Mouse (Mus musculus): ENCODE measurements around the gene Ccdc88c.

Ccdc88c gene

DNA sequence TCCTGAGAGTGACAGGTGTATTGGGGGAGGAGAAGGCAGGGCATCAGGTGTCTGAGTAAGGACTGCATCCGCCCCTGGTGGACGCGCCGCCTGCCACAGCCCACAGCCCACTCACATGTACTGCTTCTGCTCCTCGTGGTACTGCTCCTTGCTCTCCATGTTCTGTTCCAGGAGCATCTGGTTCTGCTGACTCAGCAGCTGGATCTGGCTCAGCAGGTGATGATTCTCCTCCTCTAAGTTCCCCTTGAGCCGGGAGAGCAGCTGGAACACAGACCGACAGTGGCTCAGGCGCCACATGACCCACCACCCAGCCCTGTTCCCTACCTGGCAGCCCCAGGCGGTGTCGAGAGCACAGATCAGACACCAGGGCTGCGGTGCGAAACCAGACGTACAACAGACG, 97.2 kb downstream of the Ccdc88c start:
- no peak for ATAC-seq (ENCODE audit: low TSS enrichment)

DNA sequence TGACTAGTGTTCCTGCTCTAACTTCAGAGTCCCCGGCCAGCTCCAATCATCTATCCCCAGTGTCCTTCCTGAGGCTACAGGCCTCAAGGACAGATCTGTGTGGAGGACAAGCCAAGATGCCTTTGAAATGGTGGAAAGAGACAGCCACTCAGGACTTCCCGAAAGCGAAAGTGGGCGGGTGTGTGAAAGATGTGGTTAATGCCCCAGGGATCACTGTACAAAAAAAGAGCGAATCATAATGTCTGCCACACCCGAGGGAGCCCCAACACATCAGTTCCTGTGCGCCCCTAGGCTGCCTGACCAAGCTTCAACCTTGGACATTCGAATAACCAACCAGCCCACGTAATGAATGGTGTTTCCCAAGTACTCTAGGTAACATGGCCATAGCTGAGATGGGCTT, 100.6 kb downstream of the Ccdc88c start:
- no peak for ATAC-seq (ENCODE audit: low TSS enrichment)

DNA sequence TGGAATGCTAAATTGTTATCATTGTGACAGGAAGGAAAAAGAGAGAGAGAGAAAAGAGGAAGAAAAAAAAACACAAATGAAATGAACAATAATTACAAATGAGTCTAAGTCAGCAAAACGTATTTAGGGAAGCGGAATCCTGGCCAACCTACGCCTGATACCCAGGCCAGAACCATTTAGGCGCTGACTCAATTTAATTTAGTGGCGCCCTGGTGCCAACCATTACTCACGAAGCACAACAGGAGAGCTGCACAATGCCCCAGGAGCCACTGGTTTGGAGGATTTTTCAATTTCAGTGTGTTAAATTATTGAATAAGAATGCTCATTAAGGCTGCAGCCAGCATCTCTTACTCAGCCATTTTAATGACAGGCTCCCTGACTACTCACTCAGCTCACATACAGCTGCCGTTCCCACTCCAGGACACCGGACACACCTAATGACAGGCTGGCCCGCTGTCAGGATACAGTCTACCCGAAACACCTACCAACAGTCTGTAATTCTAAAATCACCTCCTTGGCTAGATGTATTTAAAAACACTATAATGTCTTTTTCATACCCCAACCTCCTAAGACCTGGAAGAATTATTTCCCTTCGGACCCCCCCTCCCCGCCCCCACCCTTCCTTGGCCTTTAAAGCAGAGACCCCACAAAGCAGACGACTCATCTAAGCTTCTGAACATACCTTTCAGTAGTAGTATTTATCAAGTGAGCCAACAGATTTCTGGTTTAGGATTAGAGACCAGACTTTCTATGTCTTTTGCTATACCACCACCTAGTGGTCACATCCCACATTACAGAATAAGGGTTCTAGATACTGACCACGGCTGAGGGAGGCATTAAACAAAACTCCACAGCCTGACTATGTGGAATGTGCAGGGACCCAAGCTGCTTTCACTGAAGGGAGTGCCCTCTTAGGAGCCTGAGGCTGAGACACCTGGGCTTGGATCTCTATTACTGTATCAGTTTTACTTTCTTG, 102.9 kb downstream of the Ccdc88c start:
- ATAC-seq (ENCODE audit: low TSS enrichment), result peak; percentile 74

DNA sequence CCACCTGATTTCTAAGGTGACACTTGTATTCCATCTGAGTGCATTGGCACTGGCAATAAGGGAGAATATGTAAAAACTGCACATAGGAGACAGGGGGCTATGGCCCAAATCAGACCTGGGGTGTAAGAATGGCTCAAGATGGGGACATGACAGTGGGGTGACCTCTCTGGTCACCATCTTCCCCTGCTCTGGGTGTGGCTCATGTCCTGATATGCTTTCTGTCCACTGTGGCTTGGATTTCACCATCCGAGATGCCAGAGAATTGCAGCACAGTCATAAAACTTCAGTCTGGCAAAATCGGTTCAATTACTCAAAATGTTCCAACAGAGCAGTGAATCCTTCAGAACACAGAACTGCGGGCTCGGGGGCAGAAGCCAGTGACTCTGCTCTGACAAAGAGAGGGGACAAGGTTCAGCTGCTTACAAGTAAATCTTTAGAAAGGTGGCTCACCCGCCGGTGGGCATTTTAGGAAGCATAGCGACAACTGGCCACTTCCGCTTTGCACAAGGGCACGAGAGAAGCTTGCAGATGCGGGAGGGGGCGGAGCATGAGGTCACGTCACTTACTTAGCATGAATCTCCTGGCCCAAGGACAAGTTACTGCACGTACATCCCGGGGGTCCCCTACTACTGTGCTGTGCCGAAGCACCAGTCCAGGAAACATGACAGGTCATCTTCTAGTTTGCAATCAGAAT, 104.1 kb downstream of the Ccdc88c start:
- no peak for ATAC-seq (ENCODE audit: low TSS enrichment)

DNA sequence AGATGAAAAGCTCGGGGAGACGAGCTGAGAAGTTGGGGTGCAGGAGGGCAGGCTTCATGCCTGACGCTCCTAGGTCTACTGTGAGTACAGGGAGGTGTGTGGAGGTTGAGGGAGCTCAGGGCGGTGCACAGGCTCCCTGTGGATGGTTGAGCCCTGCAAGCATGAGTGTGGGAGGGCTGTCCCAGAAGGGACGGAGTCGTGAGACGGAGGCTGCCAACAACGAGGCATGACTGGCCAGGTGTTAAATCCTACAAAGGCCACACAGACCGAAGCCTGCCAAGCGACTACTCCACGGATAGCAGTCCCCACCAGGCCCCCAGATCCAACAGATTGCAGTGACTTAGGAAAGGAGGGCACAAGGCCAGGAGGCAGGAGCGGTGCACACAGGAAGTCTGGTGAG, 118.1 kb downstream of the Ccdc88c start:
- peak; percentile 79 for ATAC-seq (ENCODE audit: low TSS enrichment)

DNA sequence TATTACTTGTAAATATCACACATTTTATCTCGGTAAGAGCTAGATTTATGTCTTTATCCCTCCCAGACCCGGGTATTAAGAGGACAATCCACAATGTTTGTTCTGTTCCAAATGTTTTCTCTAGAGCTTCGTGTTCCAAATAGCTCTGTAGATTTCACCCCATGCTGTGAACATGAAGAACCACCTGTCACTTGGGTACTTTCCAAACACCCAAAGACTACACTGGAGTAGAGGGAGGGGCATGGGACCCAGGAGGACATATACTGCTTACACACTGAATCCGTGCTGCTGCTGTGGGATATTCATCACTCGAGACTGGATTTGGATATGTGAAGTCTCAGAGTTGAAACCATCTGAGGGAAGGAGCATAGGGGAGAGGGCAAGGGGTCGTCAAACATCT, 119.1 kb downstream of the Ccdc88c start:
- no peak for ATAC-seq (ENCODE audit: low TSS enrichment)

DNA sequence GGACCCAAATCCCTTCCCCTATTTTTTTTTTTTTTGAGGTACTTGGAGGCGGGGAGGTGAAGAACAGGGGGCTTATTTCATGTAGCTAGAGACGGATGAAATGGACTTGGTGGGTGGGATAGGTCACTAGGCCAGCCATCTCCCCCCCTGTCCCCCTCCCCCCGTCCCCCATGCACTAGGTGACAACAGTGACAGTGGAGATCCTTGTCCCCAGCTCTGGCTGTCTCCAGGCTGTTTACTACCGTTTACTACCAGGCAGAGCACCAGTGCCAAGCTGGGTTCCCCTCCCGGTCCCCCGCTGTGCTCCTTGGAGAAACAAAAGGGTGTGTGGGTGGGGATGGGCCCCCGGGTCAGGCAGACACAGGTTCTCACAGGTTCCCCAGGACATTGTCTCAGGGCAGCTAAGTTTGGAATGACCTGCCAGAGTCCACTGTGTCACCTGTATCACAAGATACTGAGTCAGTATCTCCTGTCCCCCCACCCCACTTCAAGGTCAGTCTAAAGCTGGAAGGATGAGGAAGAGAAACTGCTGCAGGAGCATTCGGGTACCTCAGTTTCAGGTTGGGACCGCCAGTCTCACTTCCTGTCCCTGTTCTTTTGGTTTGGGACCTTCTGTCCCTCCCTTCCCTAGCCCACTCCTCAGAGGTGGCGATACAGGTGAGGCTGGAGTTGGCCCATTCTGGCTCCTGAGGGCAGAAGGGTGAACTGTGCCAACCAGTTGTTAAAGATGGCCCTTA, 120.4 kb downstream of the Ccdc88c start:
- ATAC-seq (ENCODE audit: low TSS enrichment), result no peak

DNA sequence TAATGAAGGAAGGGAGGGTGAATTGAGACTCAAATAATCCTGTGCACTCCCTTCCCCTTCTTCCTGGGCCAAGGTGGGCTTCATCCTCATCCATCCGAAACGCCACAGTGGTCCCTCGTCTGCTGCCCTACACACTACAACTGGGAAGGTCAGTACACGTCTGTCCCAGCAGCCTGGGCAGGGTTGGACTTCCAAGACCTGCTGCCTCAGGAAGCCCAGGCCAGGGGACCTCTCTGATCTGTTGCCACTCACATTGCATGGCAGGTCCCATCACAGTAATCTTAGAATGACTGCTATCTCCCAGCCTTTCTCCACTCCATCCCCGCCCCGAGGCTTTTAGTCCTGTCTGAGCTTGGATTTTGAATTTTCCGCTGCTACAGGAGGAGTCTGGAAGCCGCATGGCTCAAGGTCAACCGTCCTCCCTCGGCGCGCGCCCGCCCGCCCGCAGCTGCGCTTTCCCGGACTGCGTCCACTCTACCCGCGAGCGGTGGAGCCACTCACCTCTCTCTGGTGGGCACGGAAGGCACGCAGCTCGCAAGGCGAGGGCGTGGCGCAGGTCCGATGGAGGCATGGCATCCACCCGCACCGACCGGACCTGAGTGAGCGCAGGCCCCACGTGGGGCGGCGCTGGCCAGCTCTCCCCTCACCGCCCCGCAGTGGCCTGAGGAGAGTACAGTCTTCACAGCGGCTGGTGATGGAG, 121.1 kb downstream of the Ccdc88c start, which contains the start of gene Gpr68:
TSS of gene Gpr68 (minus strand) at position 601 of the 700 bp plus-strand sequence.
- ATAC-seq (ENCODE audit: low TSS enrichment), result peak; percentile 20; the same call in 1 of the 2 replicates

DNA sequence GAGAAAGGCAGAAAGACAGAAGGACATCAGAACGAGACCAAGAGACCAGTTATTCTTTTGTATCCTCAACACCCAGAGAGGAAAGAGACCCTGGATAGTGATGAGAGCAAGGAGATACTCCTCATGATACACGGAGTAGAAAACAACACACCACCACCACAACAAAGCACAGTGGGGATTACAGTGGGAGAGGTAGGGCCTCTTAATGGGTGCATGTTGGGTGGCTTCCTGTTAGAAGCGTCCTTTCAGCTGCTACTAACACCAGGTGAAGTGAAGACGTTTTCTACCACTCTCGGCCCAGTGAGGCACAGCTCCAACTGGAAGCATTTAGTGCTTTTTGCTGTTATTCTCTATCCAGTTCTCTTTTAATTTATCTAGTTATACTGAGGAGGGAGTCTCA, 122.0 kb downstream of the Ccdc88c start:
- ATAC-seq (ENCODE audit: low TSS enrichment), result no peak

DNA sequence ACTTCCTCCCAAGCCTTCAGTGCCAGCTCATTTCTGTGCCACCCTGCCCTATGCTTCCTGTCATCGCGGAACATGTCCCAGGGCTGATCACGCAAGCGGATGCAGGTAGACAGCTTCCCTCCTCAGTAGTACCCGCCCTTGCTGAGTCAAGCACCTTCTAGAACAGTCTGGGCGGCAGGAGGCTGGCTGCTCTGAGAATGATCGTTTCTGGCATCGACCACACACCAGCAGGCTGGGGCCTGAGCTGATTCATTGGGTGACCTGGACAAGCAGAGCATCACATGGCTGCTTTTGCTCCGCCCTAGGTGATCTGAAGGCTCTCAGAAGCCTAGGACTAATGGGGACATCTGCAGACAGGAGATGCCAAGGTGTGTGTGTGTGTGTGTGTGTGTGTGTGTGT, 125.1 kb downstream of the Ccdc88c start:
- no peak for ATAC-seq (ENCODE audit: low TSS enrichment)

DNA sequence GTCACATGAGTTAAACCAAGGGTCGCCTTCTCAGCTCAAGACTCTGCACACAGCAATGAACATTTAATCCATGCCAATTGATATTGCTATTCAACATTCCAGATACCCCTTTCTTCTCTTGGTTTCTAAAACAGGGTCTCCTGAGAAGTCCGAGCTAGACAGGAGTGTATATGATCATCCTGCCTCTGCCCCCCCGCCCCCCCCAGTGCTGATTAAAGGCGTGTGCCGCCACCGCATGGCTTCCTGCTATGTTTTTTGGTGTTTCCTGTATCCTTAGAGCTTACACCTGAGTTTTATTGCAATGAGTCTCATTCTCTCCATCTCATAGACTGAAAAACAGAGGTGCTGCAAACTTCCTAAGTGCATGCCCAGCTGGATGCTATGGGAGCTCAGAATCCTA, 127.5 kb downstream of the Ccdc88c start:
- ATAC-seq (ENCODE audit: low TSS enrichment), result no peak

DNA sequence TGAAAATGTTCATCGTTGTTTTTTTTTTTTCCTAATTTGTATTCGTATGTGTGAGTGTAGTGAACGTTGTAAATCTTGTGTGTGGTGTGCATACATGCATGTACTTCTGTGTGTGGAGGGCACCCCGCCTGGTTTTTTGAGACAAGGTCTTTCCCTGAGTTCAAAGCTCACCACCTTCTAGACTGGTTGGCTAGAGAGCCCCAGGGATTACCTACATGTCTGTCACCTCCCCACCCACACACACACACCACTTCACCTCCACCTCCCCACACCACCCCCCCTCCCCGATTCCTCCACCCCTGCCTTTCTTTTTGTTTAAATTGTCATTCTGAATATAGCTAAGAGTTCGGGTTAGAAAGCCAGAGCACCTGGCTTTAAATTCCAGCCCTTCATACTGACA, 128.0 kb downstream of the Ccdc88c start:
- ATAC-seq (ENCODE audit: low TSS enrichment), result no peak

DNA sequence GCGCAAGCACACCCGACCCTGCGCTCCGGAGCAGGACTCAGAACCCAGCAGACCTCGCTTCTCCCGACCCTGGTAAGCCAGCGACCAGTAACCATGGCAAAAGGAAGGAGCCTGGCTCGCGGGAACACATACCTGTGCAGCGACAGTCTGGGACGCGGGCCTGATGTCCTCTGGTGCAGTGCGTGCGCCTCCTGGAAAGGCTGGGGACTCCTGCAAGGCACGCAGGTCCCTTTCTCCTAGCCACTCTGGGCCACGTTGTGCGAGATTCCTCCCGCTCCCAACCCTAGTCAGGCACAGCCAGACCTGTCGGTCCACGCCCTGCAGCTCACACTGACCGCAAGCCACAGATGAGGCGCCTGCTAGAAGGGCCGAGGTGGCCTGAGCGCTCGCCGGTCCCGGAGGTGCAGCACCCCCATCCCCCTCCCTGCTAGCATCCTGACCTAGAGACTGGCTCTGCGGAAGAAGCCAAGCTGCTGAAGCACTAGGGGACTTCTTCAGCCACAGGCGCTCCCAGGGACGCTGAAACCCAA, 129.7 kb downstream of the Ccdc88c start:
- ATAC-seq (ENCODE audit: low TSS enrichment), result peak; percentile 71

DNA sequence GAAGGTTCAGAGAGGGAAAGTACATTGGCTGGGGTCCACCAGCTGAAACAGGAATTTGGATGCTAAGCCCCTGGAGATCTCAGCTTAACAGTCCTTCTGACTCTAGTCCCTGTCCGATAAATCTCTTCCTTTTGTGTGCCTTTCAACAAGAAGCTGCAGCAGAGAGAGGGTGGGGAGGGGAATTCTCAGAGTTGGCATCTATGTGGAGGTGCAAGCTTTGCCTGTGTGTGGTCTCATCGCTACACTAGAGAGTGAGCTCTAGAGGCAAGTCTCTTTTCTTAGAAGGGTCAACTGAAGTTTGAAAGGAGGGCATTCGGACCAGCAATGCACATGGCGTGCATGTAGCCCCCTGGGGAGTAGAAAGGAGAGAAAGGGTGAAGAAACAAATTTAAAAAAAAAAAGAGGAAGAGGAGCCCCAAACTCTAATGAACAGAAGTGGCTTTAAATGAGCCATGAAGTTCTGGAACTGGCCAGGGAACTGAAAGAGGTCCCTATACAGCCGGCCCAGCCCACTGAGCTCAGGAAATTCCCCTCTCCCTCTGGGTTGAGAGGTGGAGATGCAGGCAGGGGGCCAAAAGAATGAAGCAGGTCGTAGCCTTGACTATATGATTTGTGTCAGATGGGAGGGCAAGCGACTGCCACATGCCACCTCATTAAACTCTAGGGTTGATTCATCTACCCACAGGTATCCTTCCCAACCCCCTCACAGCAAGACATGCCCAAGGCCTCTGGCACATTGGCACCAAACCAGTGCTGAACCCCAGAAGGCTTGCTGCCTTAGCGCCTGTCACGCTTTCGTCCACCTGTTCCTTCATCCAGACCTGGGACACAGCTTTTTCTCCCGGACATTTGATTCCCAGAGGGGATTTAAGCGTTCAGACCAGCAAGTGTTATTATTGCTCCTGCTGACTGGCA, 130.9 kb downstream of the Ccdc88c start:
- ATAC-seq (ENCODE audit: low TSS enrichment), result no peak

DNA sequence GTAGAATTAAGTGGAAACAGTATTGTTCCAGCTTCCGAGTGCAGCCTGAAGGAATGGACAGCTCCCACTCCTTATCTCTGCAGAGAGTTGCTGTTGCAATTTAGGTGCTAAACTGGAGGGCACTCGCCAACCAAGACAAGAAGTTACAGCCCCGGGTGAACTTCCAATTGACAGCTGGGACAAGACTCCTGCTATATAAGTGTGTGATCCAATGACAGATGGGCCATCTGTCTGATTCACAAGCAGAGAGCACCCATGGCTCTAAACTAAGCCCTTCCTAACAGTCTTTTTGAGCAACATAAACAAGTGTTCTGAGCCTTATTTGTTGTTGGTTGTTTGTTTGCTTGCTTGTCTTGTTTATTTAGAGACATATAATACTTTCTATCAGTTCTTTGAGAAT, 132.2 kb downstream of the Ccdc88c start:
- ATAC-seq (ENCODE audit: low TSS enrichment), result no peak

DNA sequence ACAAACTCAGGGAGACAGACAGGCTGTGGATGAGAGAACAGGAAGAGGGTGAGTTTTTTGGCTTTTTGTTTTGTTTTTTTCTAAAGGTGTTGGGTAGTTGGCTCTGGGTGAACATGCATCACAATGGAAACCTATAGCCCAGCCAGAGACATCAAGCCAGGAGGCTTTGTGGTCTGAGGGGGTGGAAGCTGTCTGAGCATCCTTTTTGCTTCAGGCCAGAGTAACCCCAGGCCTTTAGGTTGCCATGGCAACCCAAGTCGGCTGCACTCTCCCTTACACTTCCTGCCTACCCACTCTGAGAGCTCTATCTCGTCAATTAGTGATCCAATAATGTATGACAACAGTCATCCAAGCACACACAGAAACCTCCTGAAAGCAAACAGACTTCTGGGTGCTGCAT, 133.4 kb downstream of the Ccdc88c start:
- ATAC-seq (ENCODE audit: low TSS enrichment), result no peak

DNA sequence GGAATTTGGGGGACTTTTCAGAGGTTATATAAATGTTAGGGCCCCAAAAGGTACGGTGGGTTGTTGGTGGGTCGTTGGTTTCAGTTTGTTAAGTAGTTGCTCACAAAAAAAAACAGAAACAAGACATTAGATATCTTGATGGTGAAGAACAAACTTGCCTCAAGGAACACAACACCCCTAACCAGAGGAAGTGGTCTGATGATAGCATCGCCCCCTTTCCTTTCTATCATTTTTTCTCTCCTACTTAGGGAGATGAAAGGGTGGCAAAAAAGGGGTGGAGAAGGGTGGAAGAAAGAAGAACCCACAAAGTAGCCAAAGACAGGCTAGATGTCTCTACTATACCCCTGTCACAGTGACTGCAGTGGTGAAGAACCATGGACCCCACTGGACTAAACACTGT, 138.3 kb downstream of the Ccdc88c start:
- ATAC-seq (ENCODE audit: low TSS enrichment), result no peak

DNA sequence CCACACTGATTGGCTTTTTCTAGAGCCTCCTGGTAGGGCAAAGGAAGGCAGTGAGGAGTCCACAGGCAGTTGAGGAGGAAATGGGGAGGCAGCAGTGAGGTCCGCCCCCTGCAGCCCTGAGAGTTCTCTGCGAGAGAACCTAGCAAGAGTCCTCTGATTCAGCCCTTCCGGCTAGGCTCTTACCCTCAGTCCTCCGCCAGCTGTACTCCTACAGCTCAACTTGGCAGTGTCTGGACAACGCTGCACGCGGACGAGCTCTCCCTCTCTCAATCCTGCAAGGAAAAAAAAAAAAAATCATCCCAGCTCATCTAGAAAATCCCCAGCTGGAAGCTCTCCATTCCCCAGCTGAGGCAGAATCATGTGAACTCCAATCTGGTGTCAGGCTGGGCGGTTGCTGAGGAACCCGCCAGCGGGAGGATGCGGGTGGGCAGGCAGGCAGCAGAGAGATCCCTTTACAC, 141.0 kb downstream of the Ccdc88c start:
- peak; percentile 91 for ATAC-seq (ENCODE audit: low TSS enrichment)

DNA sequence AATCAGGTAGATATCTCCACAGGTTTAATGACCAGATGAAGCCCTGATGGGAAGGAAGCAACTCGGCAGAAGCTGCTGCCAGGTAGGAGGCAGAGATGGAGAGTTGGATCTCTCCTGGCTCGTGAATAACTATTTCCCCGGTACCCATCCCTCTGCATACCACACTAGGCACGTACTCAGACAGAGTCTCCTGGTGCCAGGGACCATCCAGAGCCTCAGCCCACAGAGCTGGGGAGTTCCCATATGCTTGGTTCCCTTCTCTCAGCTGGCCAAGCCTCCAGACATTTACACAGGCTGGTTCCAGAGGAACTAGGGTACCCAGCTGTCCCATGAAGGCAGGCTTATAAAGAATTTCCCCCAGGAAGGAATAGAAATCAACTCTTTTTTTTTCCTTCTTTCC, 142.0 kb downstream of the Ccdc88c start:
- ATAC-seq (ENCODE audit: low TSS enrichment), result peak; percentile 65

DNA sequence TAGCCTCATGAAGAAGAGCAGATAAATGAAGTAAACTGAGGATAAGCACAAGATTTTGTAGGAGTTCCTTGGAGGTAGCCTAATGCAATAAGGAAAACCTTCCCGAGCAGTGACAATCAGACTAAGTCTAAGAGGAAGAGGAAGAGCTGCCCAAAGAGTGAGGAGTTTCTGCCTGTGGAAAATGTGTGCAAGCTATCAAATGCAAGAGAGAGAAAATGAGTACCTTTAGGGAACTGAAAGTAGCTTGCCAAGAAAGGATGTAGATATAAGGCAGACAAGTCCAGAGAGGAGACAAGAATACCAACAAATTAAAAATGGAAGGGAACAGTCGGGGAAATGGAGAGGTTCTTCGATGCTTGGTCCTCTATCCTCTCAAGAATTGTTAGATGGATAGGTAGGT, 143.3 kb downstream of the Ccdc88c start:
- ATAC-seq (ENCODE audit: low TSS enrichment), result no peak

Measured in frontal cortex, adult (tissue).